Mouse (Mus musculus) lung, postnatal 0 days (tissue): ENCODE measurements around the gene Gpd2.

Experiments
- CTCF ChIP-seq: IDR thresholded peaks from 2 replicates; pipeline ENCODE4 v1.5.1; 2016; ENCODE audit warnings: antibody characterized with exemption, mild to moderate bottlenecking
- EP300 ChIP-seq: IDR thresholded peaks from 2 replicates; pipeline ENCODE4 v1.6.1; 2016; ENCODE audit warnings: antibody characterized with exemption, mild to moderate bottlenecking, control low read depth

DNA sequence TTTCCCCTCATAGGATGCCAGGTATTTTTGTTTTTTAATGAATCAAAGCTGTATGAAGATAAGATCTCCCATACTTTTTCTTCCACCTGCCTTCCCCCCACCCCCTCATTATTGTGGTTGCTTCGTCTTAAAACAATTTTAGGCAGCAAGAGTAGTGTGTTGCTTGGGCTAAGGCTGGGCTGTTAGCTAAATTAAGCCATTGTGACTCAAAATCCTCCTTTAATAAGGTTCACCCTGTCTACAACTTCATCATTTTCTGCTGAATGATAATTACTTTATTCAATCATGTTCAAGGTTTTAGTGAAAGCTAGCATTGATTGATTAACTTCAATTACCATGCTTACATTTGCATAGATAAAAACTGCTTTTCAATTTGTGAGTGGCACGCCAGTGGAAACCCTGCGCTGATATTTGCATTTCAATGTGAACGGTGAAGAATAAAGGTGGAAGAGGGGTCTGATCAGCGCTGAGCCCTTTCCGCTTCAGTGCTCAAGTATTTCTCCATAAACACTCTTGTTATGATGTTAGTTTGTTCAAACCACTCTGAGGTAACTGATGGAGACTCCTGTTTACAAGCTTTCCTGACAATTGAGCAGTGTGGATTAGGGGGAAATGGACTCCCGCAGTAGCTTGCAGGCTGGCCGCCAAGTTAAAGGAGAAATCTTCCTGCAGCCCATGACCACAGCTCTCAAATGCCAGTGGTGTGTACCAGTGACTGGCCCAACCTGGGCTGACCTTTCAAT lies 140.9 kb downstream of the Gpd2 start:
- TF ChIP-seq CTCF: no peak
- no peak for TF ChIP-seq EP300
